Mouse (Mus musculus) thymus, adult 2 months (tissue): ENCODE measurements around the gene Exoc3l4.

Experiments used
- CTCF ChIP-seq: fragments of 200-500 bp; IDR thresholded peaks from 2 replicates; pipeline ENCODE4 v1.5.1; 2012; ENCODE audit warnings: mild to moderate bottlenecking, control low read depth, low read length, moderate library complexity, borderline replicate concordance; ENCODE audit not compliant: control insufficient read depth, poor library complexity, insufficient read depth; ENCODE audit errors: extremely low read depth
- POLR2A ChIP-seq: fragments of 200-500 bp; IDR thresholded peaks from 2 replicates; pipeline ENCODE4 v1.6.1; 2012; ENCODE audit warnings: mild to moderate bottlenecking, low read length, control low read depth, moderate library complexity; ENCODE audit not compliant: control insufficient read depth, poor library complexity, insufficient read depth; ENCODE audit errors: extremely low read depth

GRCm38 (mm10) chr12:111404880-111405279, 11.9 kb upstream of the Exoc3l4 start:
- TF ChIP-seq CTCF (no peak), POLR2A (no peak)
